Mouse (Mus musculus) left cerebral cortex, adult 2 months (tissue): ENCODE measurements around the gene Olfr45. TPM values are rescaled to one million over a fixed set of nuclear protein-coding genes. Genes with fewer than 3 reads are reported as not detected.
"Not testable (repeated sequence)": the region's sequence is repeated elsewhere in the genome, so short reads cannot be mapped to it uniquely, and the experiment has no call there.

Experiments used
- DNase-seq, 2 experiments: peaks; one replicate each; pipeline ENCODE4 v3.0.0; 2021 to 2022; ENCODE audit warnings: low spot score in 2 of 2, mixed read lengths in 1 of 2; ENCODE audit errors: extremely low spot score in 1 of 2
- H3K27ac ChIP-seq: fragments of 200-600 bp; 2 replicates; pipeline ENCODE4 v1.8.1; 2022
- H3K4me3 ChIP-seq: fragments of 200-600 bp; 2 replicates; pipeline ENCODE4 v1.8.1; 2022
- CTCF ChIP-seq: fragments of 200-600 bp; IDR thresholded peaks from 2 replicates; pipeline ENCODE4 v1.8.1; 2022; ENCODE audit warnings: antibody characterized with exemption, mild to moderate bottlenecking, moderate library complexity
- intact Hi-C: fragments of 180-260 bp; cut with DNase I; formaldehyde crosslinking; loops from one replicate; pipeline ENCODE4 v1.15.1; 2025
- long read RNA-seq, 2 experiments: library from polyadenylated mRNA; stranded (forward); transcript quantifications; one replicate each; pipeline ENCODE4 v2.0.0; 2021; ENCODE audit warnings: borderline mapping rate in 2 of 2
- total RNA-seq, 2 experiments: library from RNA; stranded (reverse); gene quantifications; 2 replicates each; pipeline ENCODE4 v1.2.3; 2021

Gene Olfr45
- not detected for total RNA-seq
- long read RNA-seq, experiment 1, result 0 reads
- long read RNA-seq, experiment 2, result 0 reads

DNA sequence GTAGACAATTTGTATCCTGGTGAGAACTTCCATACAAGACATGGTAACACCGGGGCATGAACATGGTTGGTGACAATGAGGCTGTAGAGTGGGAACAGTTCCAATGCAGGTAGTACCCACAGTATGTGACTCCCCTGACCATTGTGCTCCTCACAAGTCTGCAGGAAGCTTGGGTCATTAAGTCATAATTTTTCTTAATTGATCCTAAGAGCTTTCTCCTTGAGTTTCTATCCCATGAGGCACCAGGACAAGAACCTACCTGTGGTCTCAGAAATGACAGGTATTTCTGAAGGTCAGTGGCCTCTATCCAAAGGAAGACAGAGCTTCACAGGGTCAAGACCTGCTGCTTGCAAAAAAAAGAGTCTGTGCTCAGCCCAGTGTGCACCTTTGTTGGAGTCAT, at the start of gene Olfr45:
TSS of gene Olfr45 (plus strand) at position 301 of the 400 bp plus-strand sequence.
- intact Hi-C loops, result loop anchor here (1.0 kb wide), 1 partner anchor 35 kb away; the partner anchor contains the start of gene Olfr53
- no peak for TF ChIP-seq CTCF
- H3K27ac ChIP-seq, result no peak within 1 kb of the TSS
- no peak for DNase-seq
- H3K4me3 ChIP-seq, result no peak within 1 kb of the TSS

DNA sequence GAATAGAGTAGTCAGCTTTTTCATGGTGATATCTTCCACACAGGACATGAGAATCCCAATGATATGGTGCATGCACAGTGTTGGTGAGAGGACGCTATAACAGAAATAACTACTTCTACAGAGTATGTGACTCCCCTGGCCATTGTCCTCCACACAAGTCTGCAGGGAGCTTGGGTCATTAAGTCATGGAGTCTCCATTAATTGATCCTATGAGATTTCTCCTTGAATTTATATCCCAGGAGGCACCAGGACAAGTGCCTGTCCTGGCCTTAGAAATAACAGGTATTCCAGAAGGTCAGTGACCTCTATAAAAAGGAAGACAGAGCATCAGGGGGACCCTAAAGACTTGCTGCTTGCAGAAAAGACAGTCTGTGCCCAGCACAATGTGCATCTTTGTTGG, 35.6 kb upstream of the Olfr45 start, which contains the start of gene Olfr53:
TSS of gene Olfr53 (plus strand) at position 301 of the 400 bp plus-strand sequence.
- intact Hi-C loops, result loop anchor here (1.0 kb wide), 1 partner anchor 36 kb away; no protein-coding TSS in a partner anchor
- DNase-seq, result no peak
- Histone ChIP-seq H3K27ac (no peak within 1 kb of the TSS), H3K4me3 (no peak within 1 kb of the TSS)
- no peak for TF ChIP-seq CTCF

DNA sequence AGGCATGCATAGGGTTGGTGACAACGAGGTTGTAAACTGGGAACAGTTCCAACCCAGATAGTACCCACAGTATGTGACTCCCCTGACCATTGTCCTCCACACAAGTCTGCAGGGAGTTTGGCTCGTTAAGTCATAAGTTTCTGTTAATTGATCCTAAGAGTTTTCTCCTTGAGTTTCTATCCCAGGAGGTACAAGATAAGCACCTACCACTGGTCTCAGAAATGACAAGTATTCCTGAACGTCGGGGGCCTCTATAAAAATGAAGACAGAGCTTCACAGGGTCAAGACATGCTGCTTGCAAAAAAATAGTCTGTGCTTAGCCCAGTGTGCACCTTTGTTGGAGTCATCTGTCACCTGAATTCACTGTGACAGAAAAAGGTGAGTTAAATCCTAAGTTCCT, 22.1 kb upstream of the Olfr45 start, which contains the start of gene Olfr539:
TSS of gene Olfr539 (plus strand) at position 301 of the 400 bp plus-strand sequence.
- no peak within 1 kb of the TSS for H3K4me3 ChIP-seq
- no peak within 1 kb of the TSS for H3K27ac ChIP-seq
- intact Hi-C loops, result loop anchor here (5.0 kb wide), 1 partner anchor 33 kb away; no protein-coding TSS in a partner anchor
- no peak for TF ChIP-seq CTCF
- DNase-seq, result no peak

DNA sequence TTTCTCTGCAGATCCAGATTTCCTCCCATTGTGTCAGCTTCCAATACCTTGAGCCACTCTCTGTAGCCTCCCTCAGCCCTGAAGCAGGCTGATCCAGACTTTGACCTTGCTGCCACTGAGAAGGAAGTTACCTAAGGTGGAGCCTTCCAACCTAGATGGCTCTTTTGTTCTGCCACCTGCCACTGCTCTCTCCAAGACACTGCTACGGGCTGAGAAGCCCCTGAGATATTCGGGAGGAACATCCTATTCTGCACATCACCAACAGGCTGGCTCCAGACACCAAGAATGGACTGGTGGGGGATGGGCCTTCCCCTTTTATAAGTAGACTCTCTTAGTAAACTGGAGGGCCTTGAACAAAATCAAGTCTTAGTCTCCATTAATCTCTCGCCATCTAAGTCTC, 11.1 kb upstream of the Olfr45 start:
- DNase-seq, H3K27ac ChIP-seq, intact Hi-C loops, H3K4me3 ChIP-seq: not testable (repeated sequence)

DNA sequence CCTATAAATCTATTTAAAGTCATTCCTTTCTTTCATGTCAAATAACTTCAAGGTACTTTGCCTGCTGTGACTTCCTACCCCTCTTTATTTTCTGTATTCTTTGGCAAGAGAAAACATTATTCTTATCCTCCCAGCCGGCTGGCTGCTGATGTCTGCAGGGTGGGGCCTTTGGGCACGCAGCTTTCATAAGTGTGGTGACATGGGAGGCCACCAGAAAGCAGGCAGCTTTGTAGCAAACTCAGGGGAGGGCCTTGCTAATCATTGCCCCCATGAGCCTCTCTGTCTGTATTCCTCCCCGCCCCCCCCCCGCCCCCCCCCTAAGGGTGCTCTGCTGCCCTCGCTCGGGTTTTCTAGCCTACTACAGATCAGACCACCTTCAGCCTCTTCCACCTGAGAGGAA, 5.9 kb upstream of the Olfr45 start:
- no peak for TF ChIP-seq CTCF
- no peak for DNase-seq
- Histone ChIP-seq H3K4me3 (peak overlapping the region; percentile 28), H3K27ac (peak overlapping the region; percentile 41; the same call in 1 of the 2 replicates)
- intact Hi-C loops, result no loop called here

DNA sequence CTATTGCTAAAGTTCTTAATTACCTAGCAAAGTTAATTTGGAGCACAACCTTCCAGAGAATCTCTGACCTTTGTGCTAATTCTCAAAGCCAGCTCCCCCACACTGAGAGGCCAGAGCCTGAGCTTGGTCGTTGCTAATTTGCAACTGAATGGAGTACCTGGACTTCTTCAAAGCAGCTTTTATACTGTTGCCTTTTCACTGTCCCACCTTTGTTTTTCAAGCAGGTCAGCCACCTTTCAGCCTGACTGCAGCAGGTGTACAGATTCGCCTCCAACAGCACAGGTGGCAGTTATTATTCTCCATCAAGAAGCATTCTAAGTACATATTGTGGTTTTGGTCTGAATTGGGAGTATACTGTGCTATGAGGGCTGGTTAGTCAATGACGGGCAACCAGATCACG, 2.2 kb upstream of the Olfr45 start:
- H3K4me3 ChIP-seq, DNase-seq, H3K27ac ChIP-seq, intact Hi-C loops: not testable (repeated sequence)

DNA sequence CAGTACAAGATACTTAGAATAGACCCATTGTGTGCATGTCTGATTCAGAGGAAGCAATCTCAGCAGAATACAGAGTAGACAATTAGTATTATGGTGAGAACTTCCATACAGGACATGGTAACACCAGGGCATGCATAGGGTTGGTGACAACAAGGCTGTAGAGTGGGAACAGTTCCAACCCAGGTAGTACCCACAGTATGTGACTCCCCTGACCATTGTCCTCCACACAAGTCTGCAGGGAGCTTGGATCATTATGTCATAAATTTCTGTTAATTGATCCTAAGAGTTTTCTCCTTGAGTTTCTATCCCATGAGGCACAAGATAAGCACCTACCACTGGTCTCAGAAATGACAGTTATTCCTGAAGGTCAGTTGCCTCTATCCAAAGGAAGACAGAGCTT, 15.2 kb downstream of the Olfr45 start, which contains the start of gene Olfr541:
TSS of gene Olfr541 (plus strand) at position 301 of the 400 bp plus-strand sequence.
- H3K27ac ChIP-seq, result no peak within 1 kb of the TSS
- intact Hi-C loops, result no loop called here
- no peak for DNase-seq

DNA sequence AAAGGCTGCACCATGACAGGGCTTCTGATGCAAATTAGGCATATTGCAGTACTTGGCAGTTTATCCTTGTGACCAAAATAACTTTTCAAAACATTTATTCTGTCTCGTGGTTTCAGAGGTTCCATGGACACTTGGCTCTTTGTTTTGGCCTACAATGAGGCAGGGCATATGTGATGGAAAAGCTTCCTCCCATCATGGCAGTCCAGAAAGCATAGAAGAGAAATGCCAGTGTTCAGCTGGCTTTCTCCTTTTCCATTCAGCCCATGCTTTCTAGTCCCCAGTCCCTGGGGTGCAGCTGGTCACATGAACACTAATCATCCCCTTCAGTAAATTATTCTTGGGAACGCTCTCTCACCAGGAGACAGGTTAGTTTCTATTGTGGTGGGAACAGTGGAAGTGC, 24.6 kb downstream of the Olfr45 start:
- TF ChIP-seq CTCF, result no peak
- intact Hi-C loops, result no loop called here
- DNase-seq, result no peak

More for the DNA sequence above, 15.2 kb downstream of the Olfr45 start, which contains the start of gene Olfr541:
- TF ChIP-seq CTCF, result no peak
- H3K4me3 ChIP-seq, result no peak within 1 kb of the TSS

DNA sequence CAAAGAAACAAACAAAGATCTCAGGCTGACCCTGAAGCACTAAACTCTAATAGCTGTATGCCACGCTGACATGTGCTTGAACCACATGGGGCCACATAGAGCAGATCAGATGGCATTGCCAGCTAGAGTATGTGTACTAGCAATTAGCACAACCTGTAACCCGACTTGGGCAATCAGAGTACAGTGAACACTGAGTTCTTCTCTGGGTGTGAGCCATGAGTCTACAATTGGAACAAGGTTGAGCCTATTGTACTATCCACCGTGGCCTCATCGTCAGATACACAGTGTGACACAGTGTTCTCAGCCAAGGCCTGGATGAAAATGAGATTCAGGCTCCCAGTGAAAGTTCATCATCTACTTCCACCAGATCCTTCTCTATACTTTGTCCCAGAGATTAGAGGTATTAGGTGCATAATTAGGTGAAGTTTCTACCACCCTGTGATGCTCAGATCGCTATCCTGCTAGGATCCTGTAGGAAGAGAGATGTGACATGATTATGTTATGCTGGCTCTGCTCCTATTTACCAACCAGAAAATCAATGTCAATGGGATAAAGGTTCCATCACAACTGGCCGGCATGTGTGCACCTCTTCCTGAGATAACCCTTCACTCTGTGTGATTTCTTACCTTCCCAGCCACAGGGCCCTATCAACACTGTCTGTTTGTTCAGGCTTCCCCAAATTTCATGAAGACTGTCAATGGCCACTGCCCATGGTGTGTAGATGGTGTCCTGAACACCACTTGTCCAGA, 26.0 kb downstream of the Olfr45 start:
- intact Hi-C loops, result no loop called here
- H3K27ac ChIP-seq, result no peak overlapping the region

More for the DNA sequence above, 24.6 kb downstream of the Olfr45 start:
- Histone ChIP-seq H3K4me3 (no peak overlapping the region), H3K27ac (no peak overlapping the region)

DNA sequence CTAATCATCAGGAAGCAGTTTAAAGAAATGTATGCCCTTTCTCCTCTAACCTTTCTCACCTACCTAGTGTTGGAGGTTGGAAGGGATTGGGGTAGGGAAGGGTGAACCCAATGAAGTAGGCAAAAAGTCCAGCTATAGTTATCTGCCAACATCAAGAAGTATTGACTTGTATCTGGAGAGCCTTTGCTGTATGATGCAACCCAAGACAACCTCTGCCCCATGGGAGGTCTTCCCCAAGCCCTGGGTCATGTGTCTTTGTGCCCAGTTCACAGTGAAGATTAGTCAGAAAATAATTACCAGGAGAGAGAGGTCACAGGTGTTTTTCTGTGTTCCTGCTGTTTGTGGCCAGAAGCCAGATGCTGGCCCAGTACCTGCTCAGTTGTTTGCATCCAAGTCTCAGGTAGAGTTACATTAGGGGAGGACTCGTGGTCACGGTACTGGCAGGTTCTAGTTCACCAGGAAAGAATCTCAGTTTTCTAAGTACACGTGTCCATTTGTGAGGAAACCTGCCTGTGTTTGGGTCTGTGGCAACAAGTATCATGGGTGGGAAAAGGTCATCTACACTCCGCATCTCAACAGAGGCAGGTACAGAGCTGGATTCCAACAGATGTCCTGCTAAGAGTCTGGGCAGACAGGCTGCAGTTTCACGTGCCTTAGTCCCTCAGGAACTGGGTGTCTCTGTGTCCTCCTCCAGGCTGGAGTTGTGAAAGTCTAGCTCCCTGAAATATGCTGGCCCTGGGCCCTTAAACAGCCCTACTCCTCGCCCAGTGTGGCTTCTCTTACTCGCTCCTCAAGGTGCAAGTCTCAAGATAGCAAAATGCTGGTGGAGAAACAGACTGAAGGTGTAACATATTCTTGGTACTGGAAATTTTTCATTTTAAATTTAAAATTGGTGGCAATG, 35.7 kb downstream of the Olfr45 start:
- peak overlapping the region; percentile 48; the same call in 1 of the 2 replicates for H3K27ac ChIP-seq
- TF ChIP-seq CTCF, result no peak
- DNase-seq, result no peak
- intact Hi-C loops, result loop anchor here (2.0 to 5.0 kb wide), 2 partner anchors 239 to 635 kb away; partner anchors contain the start of gene Caly
- H3K4me3 ChIP-seq, result no peak overlapping the region

More for the DNA sequence above, 26.0 kb downstream of the Olfr45 start:
- H3K4me3 ChIP-seq, result no peak overlapping the region
- no peak for DNase-seq
- no peak for TF ChIP-seq CTCF

DNA sequence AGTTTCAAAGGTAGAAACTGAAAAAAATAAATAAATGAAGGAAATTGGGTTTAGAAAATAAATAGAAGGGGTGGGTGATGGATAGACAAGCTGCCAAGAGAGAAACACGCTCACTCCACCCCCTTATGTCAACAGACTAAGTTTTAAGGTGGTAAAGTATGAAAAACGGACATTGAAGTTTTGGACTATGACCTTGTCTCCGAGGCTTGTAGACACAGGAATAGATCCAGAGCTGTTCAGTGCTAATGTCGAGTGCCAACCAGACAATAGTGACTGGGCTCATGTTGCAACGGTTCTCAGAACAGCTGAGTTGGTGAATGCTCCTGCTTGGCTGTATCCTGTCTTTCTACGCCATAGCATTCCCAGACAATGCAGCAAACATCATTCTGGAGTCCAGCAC, 39.3 kb downstream of the Olfr45 start:
- Histone ChIP-seq H3K4me3 (no peak overlapping the region), H3K27ac (no peak overlapping the region)
- no peak for TF ChIP-seq CTCF
- intact Hi-C loops, result no loop called here
- no peak for DNase-seq
